Mouse (Mus musculus): ENCODE results near the gene Igsf21. TPM values are rescaled to one million over a fixed set of nuclear protein-coding genes. Genes with fewer than 3 reads are reported as not detected.

The Igsf21 gene
- total RNA-seq, 2 experiments from 2014 or later = 80.4 to 103 TPM

DNA sequence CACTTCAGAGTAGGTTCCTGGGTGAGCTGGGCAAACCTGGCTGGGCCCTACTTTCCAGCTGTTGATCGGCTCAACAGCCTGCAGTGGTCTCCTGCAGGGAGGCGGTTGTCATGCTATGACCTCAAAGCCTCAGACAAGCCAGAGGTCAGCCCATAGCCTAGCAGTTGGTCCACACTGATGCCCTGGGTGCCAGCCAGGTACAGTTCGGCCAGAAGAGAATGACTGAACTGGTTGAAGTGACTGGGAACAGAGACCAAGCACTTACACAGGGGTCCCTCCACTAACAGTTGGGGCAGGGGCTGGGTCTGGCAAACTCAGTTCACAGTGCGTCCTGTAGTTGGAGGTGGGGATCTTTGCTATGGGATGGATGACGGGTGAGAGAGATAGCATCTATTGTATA lies 162.5 kb downstream of the Igsf21 start:
- no peak for DNase-seq (ENCODE audit: low spot score in 2 of 2)

DNA sequence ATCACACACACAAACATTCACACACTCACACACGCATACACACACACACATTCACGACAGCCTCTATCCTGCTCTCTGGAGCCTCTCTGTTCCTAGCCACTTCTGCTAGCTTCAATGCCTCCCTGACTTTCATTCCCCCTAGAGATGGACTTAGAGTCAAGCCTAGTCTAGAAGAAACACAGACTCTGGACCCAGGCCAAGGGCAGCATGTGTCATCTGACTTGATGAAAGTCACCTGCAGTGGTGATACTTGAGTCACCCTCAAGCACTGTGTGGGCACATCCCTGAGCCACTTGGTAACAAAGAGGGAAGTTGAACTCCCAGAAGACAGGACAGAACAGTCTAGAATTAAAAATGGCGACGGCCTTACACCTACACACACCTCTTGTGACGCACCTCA lies 168.2 kb downstream of the Igsf21 start:
- intact Hi-C loops (cut with DNase I) = loop anchor here (10.0 kb wide), 1 partner anchor 204 kb away; no protein-coding TSS in a partner anchor
- no peak for DNase-seq (ENCODE audit: low spot score in 2 of 2)

More for the DNA sequence above, 162.5 kb downstream of the Igsf21 start:
- intact Hi-C loops (cut with DNase I) = no loop called here

DNA sequence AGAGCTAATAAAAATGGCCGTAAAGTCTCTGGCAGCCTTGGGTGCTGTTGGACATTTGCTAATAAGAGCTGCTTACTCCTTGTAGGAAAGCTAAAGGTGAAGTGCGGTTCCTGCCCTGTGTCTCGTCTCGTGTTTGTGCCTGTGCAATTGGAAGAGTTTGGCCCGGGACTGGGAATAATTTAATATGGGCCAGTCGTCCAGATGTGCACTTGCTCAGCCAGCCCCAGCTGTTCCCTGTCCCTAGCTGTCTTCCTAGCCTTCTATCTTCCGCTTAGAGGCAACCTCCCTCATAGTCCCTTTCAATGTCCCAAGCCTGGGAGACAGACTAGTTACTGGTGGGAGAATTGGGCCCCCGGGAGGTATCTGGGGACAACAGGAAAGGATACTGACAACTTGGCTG lies 169.0 kb downstream of the Igsf21 start:
- intact Hi-C loops (cut with DNase I) = loop anchor here (10.0 kb wide), 1 partner anchor 203 kb away; no protein-coding TSS in a partner anchor
- DNase-seq (ENCODE audit: low spot score in 2 of 2) = no peak

DNA sequence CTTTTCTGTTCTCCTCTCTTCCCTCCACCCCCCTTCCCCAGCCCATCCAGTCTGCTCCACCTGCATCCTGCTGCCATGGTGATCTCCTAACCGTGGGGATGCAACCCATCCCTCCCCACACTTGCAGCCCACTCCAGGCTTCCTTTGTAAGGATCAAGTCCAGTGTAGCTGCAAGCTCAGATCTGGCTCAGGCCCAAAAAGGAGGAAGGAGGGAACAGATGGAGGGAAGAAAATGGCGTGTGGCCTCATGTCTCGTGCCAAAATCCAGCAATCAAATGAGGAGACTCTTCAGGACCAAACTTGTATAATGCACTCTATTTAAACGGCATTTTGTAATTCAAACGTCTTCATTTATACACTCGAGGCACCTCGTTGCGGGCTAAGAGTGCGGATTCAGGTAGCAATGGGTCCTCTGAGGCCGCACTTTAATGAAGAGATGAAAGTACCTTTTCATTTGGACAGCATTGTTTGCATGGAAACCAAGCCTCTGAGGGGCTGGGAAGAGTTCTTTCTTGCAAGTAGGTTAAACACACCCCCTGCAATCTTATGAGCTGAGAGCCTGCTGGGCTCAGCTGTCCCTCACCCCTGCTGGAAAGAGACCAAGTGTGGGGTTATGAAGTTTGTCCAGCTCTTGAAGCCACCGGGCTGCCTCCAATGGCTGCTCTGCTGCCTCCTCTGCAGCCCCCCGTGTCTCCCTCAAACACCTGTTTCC lies 169.6 kb downstream of the Igsf21 start:
- DNase-seq (ENCODE audit: low spot score in 2 of 2) = peak; percentile 49 to 60
- intact Hi-C loops (cut with DNase I) = loop anchor here (10.0 kb wide), 1 partner anchor 202 kb away; no protein-coding TSS in a partner anchor

DNA sequence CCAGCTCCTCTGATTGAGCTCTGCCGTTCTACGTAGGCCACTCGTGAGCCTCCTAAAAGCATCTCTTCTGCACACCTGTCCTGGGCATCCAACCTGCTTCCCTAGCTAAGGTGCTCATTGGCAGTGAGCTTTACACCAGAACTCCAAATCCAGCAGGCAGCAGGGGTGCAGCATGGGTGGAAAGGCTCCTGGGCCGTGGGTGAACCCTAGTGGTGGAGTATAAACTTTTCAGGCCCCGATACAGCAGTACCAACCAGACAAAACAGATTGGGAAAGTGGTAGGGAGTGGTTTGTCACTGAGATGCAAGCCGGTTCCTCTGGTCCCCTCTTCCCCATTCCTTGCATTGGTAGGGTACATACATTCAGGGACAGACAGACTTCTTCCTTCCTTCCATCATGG lies 170.2 kb downstream of the Igsf21 start:
- no peak for DNase-seq (ENCODE audit: low spot score in 2 of 2)
- intact Hi-C loops (cut with DNase I) = loop anchor here (10.0 kb wide), 1 partner anchor 202 kb away; no protein-coding TSS in a partner anchor

DNA sequence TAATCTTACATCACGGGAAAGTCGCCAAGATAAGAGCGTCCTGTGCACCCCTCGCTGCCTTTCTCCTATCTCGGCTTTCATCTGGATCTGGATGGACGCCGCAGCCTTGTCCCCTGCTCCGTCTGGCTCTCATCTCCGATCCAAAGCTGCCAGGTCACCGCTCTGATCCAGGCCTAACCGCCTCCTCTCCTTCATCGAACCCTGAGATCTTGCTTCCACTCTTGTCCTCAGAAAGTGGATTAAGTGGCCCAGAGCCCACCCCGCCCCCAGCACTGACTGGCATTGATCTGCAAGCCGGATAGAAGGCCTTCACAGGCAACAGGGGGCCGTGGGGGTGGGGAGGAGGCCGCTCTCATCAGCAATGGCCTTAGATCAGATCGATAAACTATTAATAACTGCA lies 175.5 kb downstream of the Igsf21 start:
- intact Hi-C loops (cut with DNase I) = loop anchor here (10.0 kb wide), 1 partner anchor 196 kb away; no protein-coding TSS in a partner anchor
- no peak for DNase-seq (ENCODE audit: low spot score in 2 of 2)

DNA sequence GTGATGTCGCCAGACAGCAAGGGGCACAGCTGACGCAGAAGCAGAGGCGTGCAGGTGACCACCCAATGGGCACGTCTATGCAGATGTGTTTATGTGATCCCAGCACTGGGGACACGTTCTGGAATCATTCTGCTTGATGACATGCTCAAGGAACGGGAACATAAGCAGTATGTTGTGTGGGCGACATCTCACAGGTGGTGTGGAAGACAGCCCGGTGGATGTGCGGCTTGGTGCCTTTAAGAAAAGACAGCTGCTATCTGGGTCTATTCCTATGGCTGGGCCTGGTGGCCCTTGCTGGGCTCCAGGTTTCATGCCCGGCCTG lies 176.3 kb downstream of the Igsf21 start:
- peak; percentile 77 to 80 for DNase-seq (ENCODE audit: low spot score in 2 of 2)
- intact Hi-C loops (cut with DNase I) = loop anchor here (10.0 kb wide), 1 partner anchor 195 kb away; no protein-coding TSS in a partner anchor

DNA sequence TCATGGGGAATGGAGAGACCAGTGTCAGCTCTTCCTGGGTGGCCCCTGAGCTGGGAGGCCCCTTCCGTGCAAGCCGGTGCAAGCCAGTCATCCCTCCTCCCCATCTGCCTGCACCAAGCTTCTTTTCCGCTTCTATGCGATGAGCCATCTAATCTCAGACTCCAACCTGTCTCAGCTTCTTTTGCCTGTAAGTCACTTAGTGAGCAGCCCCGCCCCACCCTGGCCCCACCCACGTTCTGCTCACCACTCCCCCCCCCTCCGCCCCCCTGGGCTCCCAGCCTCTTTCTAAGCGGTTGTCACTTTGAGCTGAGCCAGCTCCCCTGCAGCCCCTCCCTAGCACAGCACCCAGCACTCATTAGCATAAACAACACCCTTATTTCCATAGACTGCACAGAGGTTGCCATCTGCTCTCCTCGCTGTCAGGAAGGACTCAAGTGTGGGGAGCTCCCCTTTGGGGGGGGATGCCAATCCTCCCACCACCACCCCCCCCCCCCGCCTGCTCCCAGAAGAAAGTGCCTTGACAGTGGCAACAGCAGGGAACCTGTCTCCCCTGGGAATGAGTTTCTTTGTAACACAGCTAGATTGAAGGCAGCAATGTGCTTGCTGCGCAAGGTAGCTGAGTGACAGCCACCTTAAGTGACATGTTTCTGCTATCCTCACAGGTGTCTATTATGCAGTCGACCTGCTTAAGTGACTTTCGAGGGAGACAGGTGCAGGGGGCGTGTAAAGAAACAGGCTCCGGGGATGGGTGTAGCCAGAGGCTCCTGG lies 176.8 kb downstream of the Igsf21 start:
- peak; percentile 53 to 54 for DNase-seq (ENCODE audit: low spot score in 2 of 2)

DNA sequence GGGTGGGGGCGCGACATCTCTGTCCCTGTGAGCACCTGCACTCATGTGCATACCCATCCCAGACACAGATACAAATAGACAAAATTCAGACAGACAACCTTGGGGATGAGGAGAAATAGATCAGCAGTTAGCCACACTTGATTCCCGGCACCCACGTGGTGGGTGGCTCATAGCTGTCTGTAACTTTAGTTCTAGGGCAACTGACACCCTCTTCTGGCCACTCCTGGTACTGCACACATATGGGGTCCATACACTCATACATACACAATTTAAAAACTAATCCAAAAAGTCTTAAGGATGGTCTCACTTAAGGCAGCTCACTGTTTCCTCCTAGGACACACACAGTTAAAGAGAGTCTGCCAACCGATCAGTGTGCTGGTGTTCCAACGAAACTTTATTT lies 178.1 kb downstream of the Igsf21 start:
- intact Hi-C loops (cut with DNase I) = loop anchor here (2.0 kb wide), 1 partner anchor 30 kb away; no protein-coding TSS in a partner anchor
- DNase-seq (ENCODE audit: low spot score in 2 of 2) = no peak

More for the DNA sequence above, 176.8 kb downstream of the Igsf21 start:
- intact Hi-C loops (cut with DNase I) = loop anchor here (2.0 to 10.0 kb wide), 2 partner anchors 31 to 195 kb away; no protein-coding TSS in a partner anchor

DNA sequence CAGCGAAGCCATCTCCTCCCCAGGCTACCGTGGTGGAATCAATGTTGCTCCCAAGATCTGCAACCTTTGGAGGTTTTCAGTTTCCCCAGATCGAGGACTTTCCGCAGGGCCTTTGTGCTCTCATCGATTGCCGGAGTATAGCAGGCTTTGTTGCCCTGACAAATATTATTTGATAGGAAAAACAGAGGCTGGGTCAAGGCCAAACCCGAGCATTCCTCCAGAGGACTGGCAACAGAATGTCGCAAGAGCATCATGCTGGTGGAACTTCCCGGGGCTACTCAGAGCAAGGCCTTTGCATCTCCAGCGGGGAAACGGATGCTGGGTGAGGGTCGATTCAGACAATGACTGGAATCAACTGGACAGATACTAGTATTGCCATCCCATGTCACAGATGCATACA lies 180.6 kb downstream of the Igsf21 start:
- intact Hi-C loops (cut with DNase I) = no loop called here
- no peak for DNase-seq (ENCODE audit: low spot score in 2 of 2)

DNA sequence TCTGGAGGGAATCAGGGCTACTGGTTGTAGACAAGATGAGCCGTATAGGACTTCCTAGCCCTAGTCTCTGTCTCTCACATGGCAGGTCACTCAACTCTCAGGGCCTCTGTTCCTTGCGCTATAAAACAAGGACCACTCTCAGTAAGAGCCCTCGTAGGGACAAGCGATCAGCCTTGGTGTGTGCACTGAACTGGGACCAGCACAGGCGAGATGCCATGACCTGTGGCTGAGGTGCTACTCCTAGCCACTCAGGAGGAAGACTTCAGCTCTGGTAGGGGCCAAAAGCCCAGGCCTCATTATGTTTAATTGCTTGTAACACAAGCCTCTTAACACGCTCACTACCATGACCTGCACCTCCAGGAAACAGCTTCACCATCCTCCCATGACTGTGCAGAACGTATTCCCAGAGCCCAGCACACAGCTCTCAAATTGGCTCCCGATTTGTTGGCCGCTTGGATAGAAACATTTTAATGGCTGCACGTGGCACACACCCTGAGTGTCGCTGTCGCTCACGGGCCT lies 183.4 kb downstream of the Igsf21 start:
- intact Hi-C loops (cut with DNase I) = no loop called here
- no peak for DNase-seq (ENCODE audit: low spot score in 2 of 2)

DNA sequence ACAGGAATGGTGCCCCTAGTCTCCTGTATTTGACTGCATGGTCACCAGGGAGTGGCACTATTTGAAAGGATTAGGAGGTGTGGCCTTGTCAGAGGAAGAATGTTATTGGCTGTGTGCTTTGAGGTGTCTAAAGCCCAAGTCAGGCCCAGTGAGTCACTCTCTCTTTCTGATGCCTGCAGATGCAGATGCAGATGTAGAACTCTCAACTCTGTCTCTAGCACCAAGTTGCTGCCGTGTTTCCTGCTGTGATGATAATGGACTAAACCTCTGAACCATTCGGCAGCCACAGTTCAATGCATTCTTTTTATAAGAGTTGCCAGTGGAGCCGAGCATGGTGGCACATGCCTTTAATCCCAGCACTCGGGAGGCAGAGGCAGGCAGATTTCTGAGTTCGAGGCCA lies 186.3 kb downstream of the Igsf21 start:
- no peak for DNase-seq (ENCODE audit: low spot score in 2 of 2)
- intact Hi-C loops (cut with DNase I) = no loop called here

DNA sequence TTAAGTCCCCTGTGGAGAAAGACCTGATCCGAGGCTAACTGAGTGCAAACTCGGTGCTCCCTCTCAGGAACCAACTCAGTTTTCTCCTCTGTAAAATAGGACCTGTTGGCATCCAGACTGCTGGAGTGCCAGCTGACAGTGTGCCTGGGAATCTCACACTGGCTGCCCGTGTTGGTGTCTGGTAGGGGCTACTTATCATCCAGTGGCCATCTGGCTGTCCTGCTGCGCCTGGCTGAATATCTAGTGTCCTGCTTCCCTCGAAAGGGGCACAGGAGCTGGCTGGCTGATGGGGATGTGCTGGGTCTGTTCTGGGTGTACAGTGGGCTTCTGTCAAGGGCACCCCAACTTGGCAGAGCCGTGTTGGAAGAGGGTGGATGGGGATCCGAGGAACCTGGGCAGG lies 193.5 kb downstream of the Igsf21 start:
- intact Hi-C loops (cut with DNase I) = no loop called here
- DNase-seq (ENCODE audit: low spot score in 2 of 2) = no peak

DNA sequence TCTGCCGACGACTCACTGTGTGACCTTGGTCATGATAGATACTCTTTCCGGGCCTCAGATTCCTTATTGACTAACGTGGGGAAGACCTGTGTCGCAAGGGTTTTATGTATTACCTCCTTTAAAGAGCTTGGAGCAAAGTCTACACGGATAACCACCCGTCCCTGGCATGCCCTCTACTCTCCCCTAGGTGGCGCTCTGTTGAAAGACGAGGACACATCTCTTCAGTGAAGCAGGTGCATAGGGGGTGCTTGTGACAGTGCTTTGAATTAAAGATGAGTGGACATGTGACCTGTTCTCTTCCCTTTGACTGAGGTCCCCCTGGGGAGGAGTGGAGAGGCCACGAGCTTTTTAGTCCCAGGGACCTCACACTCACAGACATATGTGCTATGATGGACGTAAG lies 194.0 kb downstream of the Igsf21 start:
- DNase-seq (ENCODE audit: low spot score in 2 of 2) = no peak
- intact Hi-C loops (cut with DNase I) = no loop called here

DNA sequence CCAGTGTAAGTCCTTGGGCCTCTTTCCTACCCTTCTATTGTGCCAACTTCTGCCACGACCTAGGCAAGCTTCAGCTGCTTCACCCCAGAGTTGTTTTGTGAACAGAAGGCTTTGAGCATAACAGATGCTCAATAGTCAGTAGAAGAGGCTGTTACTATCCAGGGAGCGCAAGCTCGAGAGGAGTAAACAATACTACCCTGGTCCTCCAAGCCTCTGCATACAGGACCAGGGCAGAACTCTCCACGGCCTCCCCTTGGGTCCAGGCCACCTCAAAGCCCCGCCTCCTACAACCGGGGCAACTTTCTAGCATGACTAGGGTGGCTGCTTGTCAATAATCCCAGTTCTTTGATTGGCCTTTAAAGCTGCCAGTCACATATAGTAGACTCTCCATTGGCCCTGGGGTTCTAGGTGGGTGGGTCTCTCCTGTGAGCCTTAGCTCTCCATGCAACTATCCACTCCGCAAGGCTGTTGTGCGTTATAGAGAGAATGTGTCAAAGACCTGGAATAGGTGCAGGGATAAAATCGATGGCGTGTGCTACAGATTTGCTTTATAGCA lies 198.7 kb downstream of the Igsf21 start:
- intact Hi-C loops (cut with DNase I) = no loop called here
- DNase-seq (ENCODE audit: low spot score in 2 of 2) = no peak

DNA sequence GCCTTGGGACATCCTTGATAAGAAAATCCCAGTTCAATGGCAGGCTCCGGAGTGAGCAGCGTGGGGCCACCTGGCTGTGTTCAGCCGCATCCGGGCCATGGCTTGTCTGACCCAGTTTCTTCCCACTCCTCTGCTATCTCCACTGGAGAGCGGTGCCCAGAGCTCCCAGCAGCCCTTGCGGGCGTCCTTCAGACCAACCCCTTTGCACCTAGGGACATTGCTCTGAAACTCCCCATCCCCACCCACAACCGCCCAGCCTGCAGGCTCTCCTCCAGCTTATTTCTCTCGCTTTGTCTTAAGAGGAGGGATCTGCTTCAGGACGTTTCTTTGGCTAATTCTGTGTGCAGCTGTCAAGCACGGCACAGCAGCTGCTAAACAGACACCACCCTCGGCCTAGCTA lies 202.6 kb downstream of the Igsf21 start:
- intact Hi-C loops (cut with DNase I) = no loop called here
- no peak for DNase-seq (ENCODE audit: low spot score in 2 of 2)

DNA sequence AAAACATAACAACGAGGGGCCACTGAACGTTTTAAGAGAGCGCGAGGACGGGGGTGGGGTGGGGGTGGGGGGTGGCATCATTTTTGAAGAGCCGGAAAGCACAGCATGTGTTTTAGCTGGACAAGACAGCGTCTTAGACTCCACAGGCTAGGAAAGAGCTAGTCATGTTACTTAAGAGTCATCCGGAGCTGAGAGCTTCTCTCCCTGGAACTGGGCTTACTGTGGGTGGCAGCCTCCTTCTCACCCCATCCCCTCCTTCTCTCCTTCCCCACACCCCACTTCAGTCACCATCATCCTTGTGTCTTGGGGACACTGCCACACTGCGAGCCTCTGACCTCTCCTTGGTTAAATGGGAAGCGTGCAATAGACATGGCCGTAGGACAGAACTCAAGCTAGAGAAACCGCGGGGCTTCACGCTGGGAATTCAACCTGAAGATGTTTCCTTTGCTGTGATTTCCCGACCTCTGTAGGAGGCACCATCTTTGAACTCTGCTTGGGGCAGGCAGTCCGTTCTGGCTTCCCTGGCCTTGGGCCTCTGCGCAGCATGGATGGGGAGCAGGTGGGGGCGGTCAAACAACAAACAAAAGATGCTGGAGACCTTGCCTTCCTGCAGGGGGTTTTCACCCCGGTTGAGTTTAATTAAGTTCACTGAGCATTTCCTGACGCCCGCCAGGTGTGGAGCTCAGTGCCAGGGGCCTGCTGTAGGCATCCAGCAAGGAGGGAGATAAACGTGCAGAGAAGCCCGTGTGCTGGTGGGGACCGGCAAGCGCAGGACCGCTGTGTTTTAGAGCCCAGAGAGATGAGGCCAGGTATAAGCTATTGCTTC lies 207.8 kb downstream of the Igsf21 start:
- intact Hi-C loops (cut with DNase I) = loop anchor here (2.0 to 10.0 kb wide), 3 partner anchors 30 to 209 kb away; partner anchors contain the start of gene Igsf21
- no peak for DNase-seq (ENCODE audit: low spot score in 2 of 2)

DNA sequence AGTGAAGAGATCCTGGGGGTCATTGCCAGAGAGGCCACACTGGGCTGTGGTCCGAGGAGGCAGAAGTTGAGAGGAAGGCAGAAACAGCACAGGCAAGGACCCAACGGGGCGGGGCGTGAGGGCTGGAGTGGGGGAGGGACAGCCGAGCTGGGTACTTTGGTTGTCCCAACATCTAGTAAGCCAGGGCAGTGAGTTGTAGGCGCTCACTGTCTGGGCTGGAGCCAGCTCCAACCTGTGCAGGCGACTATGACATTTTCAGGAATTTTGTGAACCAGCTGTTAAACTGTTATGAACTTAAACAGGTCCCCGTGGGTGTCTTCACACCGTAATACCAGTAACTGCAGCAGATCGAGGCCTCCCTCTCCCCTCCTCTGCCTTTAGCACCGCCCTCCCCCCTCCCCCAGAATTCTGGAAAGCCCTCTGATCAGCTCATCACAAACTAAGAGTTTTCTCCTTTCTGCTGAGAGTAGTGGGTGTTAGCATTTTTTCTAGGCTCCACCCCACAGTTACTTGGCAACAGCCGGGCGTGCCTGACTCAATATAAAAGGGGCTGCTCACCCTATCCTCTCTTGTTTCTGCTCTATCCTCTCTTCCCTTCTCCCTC lies 208.7 kb downstream of the Igsf21 start:
- intact Hi-C loops (cut with DNase I) = loop anchor here (2.0 to 10.0 kb wide), 3 partner anchors 31 to 209 kb away; partner anchors contain the start of gene Igsf21
- peak; percentile 63 to 64 for DNase-seq (ENCODE audit: low spot score in 2 of 2)

DNA sequence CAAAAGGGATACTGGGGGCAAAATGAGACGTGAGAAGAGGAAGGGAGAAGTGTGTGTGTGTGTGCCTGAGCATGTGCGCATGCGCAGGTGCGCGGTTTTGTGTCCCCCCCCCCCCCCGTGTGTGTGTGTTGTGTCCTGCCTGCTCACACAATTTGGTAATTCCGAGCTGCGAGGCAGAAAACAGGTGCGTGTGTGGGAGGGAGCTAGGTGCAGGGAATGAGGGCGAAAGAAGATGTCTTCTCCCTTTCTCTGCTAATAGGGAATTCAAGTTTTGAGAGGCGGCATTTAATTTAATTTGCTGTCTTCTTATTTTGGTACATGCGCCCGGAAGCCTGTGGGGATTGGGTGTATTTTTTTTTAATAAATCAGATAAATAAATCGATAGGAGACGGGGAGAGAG lies 211.4 kb downstream of the Igsf21 start:
- no peak for DNase-seq (ENCODE audit: low spot score in 2 of 2)
- intact Hi-C loops (cut with DNase I) = loop anchor here (5.0 to 10.0 kb wide), 2 partner anchors 110 to 212 kb away; partner anchors contain the start of gene Igsf21
